Mouse (Mus musculus) bone marrow macrophage, adult 2 months (primary cell): ENCODE measurements around the gene Arf6.

Experiments used
- CTCF ChIP-seq: IDR thresholded peaks from 2 replicates; pipeline ENCODE4 v1.5.1; 2012; ENCODE audit warnings: low read depth, mild to moderate bottlenecking, low read length, moderate library complexity
- POLR2A ChIP-seq: IDR thresholded peaks from 2 replicates; pipeline ENCODE4 v1.6.1; 2012; ENCODE audit warnings: mild to moderate bottlenecking, low read depth, low read length, borderline replicate concordance

DNA sequence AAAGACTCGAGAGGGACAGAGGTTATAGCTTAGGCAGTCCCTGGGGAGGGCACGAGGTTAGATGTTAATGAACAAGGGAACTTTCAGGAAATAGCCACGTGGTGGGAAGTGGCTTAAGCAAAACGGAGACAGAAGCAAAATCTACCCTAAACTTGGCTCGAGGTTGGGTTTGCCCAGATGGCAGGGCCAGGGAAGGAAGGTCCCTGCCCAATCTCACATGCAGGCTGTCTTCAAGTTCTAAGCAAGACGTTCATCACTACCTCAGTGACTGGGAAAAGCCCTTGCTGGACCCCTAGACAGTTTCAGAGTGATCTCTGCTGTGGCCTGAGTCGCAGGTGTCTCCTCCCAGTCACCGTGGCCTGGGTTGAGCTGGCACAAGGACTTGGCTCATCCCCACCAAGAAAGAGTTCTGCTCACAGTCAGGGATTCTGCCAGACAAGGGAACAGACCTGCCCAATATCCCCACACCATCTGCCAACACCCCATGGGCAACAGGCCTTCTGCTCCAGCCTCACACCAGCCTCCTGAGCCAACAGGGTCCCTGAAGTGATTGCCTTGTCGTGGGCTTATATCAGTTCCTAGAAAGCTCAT, 45.8 kb downstream of the Arf6 start:
- no peak for TF ChIP-seq POLR2A
- TF ChIP-seq CTCF = no peak; the same call in 1 of the 2 replicates
